Mouse (Mus musculus) thymus, postnatal 14 days (tissue): ENCODE data around the gene Stx19.
A peak's percentile ranks its signal among the peaks of the same experiment; 100 is the strongest.

Experiments used
- DNase-seq: peaks from one replicate; pipeline ENCODE4 v3.0.0; 2021

Stx19 gene

GRCm38 (mm10) chr16:62814491-62814890, at the start of gene Stx19:
Gene Stx19 (plus strand): TSS chr16:62814676.
- DNase-seq, result no peak

GRCm38 (mm10) chr16:62773462-62773861, 41.0 kb upstream of the Stx19 start:
- DNase-seq, result no peak

GRCm38 (mm10) chr16:62776034-62776433, 38.4 kb upstream of the Stx19 start:
- no peak for DNase-seq

- DNase-seq, result no peak
Observed at GRCm38 (mm10) chr16:62778282-62778681, 36.2 kb upstream of the Stx19 start.

GRCm38 (mm10) chr16:62782229-62782628, 32.2 kb upstream of the Stx19 start:
- peak; percentile 33 for DNase-seq

- peak; percentile 93 for DNase-seq
Observed at GRCm38 (mm10) chr16:62786621-62787331, 27.7 kb upstream of the Stx19 start, which contains the start of gene Nsun3. Gene Nsun3 (minus strand): TSS chr16:62786818.

- no peak for DNase-seq
Observed at GRCm38 (mm10) chr16:62796608-62797007, 17.9 kb upstream of the Stx19 start.

GRCm38 (mm10) chr16:62798808-62799207, 15.7 kb upstream of the Stx19 start:
- no peak for DNase-seq

GRCm38 (mm10) chr16:62799426-62799825, 15.1 kb upstream of the Stx19 start:
- DNase-seq, result no peak

- no peak for DNase-seq
Observed at GRCm38 (mm10) chr16:62799839-62800238, 14.6 kb upstream of the Stx19 start.

GRCm38 (mm10) chr16:62804621-62805020, 9.9 kb upstream of the Stx19 start:
- DNase-seq, result no peak

- DNase-seq, result peak; percentile 50
Observed at GRCm38 (mm10) chr16:62807249-62807979, 7.1 kb upstream of the Stx19 start.

GRCm38 (mm10) chr16:62810855-62811254, 3.6 kb upstream of the Stx19 start:
- DNase-seq, result no peak

- DNase-seq, result no peak
Observed at GRCm38 (mm10) chr16:62813790-62814189, 686 bp upstream of the Stx19 start.

- DNase-seq, result no peak
Observed at GRCm38 (mm10) chr16:62822472-62822871, 8.0 kb downstream of the Stx19 start.

GRCm38 (mm10) chr16:62826156-62827001, 11.9 kb downstream of the Stx19 start:
- DNase-seq, result peak; percentile 26

- DNase-seq, result no peak
Observed at GRCm38 (mm10) chr16:62832027-62832426, 17.6 kb downstream of the Stx19 start.

GRCm38 (mm10) chr16:62832481-62832880, 18.0 kb downstream of the Stx19 start:
- DNase-seq, result peak; percentile 54

GRCm38 (mm10) chr16:62834016-62834735, 19.7 kb downstream of the Stx19 start:
- no peak for DNase-seq

- DNase-seq, result no peak
Observed at GRCm38 (mm10) chr16:62845341-62845740, 30.9 kb downstream of the Stx19 start.

GRCm38 (mm10) chr16:62846498-62847312, 32.2 kb downstream of the Stx19 start, which contains the start of gene Arl13b:
Gene Arl13b (minus strand): TSS chr16:62847040.
- DNase-seq, result peak; percentile 92
